Mouse (Mus musculus) cortical plate, adult 2 months (tissue): ENCODE measurements around the gene Isoc2b.
"Not testable (repeated sequence)": the region's sequence is repeated elsewhere in the genome, so short reads cannot be mapped to it uniquely, and the experiment has no call there.

Source experiments
- CTCF ChIP-seq: fragments of 200-500 bp; IDR thresholded peaks from 2 replicates; pipeline ENCODE4 v1.5.1; 2011; ENCODE audit warnings: mild to moderate bottlenecking, control low read depth, low read length; ENCODE audit not compliant: insufficient read depth; ENCODE audit errors: extremely low read depth
- POLR2A ChIP-seq: fragments of 200-500 bp; IDR thresholded peaks from 2 replicates; pipeline ENCODE4 v1.6.1; 2011; ENCODE audit warnings: mild to moderate bottlenecking, low read length, control low read depth; ENCODE audit not compliant: insufficient read depth; ENCODE audit errors: extremely low read depth

DNA sequence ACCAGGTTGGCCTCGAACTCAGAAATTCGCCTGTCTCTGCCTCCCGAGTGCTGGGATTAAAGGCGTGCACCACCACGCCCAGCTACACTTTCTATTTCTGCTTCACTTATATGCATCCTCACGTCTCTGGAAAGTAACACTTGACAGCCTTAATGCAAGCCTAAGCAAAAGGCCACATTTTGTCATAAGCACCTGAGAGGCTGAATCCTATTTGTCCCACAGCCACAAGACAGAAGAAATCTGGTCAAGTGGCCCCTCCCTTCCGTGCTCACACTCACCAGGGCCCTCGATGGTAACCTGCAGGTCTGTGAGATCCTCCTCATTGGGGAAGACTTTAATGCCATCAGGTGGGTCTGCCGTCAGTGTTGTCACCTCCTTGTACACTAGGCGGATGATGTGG lies 58.9 kb downstream of the Isoc2b start:
- not testable (repeated sequence) for TF ChIP-seq CTCF, POLR2A
